Mouse (Mus musculus): ENCODE measurements around the gene Ran.
"Not testable (repeated sequence)": the region's sequence is repeated elsewhere in the genome, so short reads cannot be mapped to it uniquely, and the experiment has no call there.

Ran gene

DNA sequence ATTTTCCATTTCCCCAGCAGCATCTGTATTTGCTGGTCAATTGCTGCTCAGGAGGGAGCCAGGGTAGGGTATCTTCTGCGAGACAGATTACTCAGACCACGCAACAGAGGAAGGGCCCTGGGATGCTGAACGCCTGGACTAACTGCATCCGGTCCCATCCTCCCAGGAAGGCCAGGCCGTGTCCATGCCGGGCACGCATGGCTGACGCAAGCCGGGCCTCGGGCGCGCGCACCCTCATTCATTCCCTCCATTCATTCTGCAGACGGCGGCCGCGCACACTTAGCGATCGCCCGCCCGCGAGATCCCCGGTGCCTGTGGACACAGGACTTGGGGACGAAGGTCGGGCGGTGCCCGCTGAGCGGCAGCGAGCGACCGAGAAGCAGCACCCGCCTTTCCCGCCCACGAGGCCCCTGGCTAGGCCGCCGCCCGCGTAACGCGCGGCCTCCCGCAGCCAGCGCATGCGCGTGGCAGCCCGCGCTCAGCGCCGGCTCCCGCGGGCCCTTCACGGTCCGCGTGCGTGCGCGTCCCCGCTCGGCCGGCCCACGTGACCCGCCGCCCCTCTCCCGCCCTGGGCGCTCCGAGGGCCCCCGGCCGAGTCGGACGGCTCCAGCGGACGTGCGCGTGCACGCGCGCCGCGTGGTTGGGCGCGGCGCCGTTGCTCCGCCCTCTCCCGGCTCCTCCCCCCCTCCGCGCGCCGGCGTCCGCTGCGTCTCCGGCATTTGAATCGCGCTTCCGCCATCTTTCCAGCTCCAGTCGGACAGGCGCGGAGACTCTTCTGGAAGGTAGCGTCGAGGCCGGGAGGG, at the start of gene Ran:
Ran (plus strand) TSS at position 573 of the 803 bp plus-strand sequence.
- peak; percentile 93 for DNase-seq (ENCODE audit: low spot score)

DNA sequence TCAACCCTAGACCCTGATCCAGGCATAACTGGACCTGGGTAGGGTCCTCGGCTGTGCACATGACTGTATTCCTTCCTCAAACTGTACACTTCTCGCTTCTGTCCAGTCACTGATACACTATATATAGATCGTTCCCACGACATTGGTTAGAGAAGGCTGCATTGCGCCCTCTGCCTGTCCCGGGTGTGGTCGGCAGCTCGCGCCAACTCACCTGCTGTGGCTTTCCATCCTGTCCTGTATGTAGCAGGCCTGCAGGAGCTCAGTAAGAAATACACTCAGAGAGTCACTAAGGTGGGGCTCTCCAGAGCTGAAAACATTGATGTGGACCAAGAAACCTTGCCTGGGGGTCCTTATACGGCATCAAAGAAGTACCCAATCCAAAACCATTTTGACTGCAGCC, 49.0 kb upstream of the Ran start:
- DNase-seq (ENCODE audit: low spot score): no peak

DNA sequence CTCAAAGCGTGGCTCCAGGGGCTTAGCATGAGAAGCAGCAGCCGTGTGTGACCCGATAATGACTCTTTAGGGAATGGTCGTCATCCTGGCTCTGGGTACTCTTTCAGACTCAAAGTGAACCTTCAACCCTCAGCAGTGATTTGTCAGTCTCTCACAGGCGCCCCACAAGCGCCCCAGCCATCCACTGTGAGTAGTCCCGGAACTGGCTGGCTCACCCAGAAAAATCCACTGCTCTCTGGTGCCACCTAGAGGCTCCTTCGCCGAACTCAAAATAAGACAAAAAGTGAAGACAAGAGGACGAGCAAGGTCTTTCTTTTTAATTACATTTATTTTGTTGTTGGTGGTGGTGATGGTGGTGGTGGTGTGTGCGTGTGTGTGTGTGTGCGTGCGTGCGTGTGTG, 48.6 kb upstream of the Ran start:
- DNase-seq (ENCODE audit: low spot score): no peak

DNA sequence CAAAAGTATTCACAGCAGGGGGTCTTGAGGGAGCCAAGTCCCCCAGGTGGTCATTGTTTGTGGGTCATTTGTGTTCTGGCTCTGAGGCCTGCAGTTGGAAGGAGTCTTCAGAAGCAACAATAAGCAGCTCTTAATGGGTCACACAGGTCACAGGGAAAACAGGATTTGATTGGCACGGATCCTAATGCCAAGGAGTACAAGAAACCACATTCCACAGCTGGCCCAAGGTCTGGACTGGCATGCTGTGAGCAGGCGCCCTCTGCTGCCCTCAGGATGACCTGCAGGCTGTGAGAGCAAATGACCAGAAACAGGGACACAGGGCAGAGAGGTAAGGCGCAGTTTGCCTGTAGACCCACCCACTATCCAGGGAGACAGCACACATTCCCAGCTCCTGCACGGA, 43.6 kb upstream of the Ran start:
- no peak for DNase-seq (ENCODE audit: low spot score)

DNA sequence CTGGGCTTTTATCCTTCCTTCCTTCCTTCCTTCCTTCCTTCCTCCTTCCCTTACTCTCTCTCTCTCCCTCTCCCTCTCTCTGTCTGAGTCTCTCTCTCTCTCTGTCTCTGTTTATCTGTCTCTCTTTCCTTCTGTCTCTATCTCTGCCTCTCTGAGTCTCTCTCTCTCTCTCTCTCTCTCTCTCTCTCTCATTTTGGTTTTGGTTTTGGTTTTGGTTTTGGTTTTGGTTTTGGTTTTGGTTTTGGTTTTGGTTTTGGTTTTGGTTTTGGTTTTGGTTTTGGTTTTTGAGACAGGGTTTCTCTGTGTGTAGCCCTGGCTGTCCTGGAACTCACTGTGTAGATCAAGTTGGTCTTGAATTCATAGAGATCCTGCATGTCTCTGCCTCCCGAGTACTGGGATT, 42.4 kb upstream of the Ran start:
- not testable (repeated sequence) for DNase-seq (ENCODE audit: low spot score)

DNA sequence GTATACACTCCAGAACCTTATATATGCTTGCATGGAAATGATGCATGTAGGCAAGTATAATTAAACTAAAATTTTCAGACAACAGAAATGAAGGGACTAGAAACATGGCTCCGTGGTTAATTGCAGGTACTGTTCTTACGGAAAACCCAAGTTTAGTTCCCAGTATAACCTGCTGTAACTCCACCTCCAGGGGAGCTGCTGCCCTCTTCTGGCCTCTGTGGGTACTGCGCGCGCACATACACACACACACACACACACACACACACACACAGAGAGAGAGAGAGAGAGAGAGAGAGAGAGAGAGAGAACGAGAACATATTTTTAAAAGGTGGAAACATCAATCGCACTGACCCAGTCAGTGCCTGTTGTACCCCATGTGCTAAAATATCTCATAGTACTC, 40.9 kb upstream of the Ran start:
- DNase-seq (ENCODE audit: low spot score): no peak

DNA sequence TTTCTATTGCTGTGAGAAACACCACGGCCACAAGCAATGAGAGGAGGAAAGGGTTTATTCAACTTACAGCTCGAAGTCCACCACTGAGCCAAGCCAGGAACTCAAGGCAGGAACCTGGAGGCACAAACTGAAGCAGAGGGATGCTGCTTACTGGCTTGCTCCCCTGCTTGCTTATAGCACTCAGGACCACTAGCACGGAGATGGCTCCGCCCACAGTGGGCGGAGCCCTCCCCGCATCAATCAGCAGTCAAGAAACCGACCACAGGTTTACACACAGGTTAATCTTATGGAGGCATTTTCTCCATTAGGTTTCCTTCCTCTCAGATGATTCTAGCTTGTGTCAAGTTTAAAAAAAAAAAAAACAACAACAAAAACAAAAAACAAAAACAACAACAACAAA, 39.0 kb upstream of the Ran start:
- no peak for DNase-seq (ENCODE audit: low spot score)

DNA sequence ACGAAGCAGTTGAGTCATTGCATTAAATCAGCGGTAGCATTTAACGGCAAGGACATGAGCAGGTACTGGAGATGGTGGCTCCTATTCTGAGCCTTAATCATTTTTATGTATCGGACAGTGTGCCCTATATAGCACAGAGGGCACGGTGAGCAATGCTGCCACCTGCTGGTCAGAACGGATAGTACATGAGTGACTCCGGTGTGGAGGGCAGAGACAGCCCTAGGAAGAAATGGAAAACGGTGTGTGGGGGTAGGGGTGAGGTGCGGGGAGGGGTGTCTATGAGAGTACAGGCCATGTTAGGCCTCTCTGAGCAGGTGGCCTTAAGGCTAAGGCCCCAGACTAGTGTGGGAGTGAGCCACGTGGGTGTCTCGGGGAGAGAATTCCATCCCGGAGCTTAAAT, 38.3 kb upstream of the Ran start:
- no peak for DNase-seq (ENCODE audit: low spot score)

DNA sequence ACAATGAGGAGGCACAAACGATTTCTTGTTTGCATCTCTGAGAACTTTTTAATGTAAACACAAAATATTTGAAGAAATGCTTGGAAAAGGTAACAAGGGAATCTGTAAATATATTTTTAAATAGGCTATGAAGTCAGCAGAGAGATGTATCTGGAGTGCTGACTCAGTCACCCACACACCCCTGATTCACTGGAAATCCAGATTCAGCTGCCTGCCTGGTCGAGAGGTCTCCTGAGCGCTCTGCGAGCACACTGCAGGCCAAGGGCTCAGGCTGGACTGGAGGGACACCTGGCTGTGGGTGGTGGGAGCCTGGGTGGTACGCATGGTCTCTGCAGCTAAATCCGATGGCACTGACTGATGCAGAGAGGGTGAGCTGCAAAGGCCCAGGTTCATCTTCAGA, 35.3 kb upstream of the Ran start:
- DNase-seq (ENCODE audit: low spot score): no peak

DNA sequence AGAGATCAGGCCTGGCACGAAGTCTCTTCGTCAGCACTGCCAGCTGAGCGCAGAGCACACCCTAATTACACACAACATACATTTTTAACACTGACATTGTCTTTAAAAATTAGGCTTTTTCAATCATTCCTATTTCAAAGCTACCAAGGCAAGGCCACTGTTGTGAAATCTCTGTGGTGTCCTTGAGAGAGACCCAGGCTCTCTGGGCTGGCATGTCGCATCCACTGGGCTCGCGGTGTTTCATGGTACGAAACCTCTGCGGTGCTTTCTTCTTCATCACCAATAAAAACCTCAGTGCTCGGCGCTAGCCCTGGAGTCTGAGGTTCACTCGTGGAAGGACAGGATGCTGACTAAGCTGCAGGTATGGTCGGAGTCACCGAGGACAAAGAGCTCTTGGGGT, 33.9 kb upstream of the Ran start:
- no peak for DNase-seq (ENCODE audit: low spot score)

DNA sequence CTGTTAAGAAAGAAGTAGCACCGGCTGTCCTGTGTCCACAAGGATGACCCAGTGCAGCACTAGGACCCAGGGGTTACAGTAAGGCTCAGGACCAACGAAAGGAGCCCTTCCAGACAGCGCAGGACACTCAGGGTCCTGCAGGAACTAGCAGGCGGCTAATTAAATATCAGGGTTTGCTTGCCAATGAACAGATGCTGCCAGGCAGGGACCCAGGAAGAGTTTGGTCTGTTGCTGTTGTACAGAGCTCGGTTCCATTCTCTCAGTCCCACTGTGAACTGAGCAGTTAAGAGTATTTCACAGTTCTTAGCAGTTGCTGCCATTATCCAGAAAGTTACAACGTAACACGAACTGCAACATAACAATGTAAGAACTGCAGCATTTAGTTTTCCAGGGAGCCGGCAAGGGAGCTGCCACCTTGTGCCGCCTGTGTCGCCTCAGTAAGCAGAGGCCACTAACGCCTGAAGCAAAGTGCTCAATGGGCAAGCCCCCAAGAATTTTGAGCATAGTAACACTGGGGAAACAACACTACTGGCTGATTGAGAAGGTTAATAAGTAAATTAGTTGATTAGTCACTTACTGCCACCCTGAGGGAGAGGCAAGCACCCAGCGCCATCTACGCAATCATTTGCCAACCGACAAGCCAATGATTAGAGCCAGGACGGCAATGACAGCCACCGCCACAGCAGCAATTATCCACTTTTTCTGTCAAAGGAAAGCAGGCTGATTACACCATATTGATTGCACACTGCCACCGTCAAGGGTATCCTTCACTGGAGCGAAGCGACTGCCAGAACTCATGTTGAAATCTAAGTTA, 32.5 kb upstream of the Ran start:
- DNase-seq (ENCODE audit: low spot score): no peak

DNA sequence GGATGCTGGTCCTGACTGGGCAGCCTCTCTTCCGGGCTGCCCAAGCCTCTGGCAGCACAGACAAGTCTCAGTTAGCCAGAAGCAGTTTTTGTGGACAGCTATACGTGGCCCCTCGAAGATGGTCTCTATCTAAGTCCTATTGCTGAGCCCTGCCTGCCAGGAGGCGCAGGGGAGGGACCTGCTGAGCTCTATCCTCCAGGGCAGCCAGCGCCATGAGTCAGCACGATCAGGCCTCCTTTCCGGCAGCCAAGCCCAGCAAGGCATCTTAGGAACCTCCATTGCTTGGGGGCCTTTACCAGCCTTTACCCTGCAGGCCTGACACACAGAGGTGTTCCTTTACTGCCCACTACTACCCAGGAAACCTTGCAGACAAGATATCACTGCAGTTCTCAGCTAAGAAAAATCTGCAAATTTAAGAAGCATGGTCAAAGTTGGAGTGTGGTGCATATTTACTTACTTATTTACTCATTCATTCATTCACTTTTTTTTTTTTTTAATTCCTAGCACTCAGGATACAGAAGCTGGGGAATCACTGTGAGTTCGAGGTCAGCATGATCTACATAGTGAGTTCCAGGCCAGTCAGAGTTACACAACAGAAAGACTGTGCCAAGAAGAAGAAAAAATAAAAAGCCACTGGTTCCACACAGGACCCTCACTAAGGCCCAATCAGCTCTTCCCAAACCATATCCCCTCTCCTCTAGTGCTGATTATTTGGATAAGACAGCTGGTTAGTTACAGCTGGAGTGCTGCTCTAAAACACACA, 19.0 kb upstream of the Ran start:
- DNase-seq (ENCODE audit: low spot score): no peak

DNA sequence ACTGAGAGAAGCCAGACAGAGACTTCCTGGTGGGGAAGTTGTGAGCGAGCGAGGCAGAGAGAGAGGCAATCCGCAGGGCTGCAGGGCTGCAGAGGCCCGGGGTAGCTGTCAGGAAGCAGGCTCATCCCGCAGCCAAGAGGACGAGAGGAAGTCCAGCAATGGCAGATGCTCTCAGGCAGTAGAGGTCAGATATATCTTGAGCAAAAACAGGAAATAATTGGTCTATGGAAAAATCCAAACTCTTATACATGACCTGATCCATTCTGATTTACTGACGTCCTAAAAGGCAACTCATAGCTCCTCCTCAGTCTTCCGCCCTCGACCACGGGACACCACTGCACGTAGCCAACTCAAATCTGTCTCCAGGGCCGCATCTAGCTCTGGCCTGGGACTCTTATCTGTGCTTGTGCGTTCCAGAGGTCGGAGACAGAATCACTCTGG, 17.3 kb upstream of the Ran start:
- no peak for DNase-seq (ENCODE audit: low spot score)

DNA sequence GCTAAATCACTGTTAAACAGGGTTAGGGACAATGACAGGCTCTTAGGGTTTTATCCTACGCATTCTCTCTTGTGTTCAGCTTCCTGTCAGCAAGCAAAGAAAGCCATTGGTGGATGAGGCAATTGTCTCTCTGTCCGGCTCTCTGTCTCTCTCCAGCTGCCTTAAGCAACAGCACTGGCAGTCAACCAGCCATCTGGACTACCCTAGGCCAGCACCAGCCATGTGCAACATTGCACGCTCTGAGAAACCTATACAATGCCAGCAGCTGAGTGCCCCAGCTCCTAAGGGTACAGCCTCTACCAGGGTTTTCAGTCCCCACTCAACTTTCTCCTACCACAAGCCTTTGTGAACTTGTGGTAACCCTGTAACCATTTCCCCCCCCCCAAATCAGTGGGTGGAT, 14.5 kb upstream of the Ran start:
- DNase-seq (ENCODE audit: low spot score): no peak

DNA sequence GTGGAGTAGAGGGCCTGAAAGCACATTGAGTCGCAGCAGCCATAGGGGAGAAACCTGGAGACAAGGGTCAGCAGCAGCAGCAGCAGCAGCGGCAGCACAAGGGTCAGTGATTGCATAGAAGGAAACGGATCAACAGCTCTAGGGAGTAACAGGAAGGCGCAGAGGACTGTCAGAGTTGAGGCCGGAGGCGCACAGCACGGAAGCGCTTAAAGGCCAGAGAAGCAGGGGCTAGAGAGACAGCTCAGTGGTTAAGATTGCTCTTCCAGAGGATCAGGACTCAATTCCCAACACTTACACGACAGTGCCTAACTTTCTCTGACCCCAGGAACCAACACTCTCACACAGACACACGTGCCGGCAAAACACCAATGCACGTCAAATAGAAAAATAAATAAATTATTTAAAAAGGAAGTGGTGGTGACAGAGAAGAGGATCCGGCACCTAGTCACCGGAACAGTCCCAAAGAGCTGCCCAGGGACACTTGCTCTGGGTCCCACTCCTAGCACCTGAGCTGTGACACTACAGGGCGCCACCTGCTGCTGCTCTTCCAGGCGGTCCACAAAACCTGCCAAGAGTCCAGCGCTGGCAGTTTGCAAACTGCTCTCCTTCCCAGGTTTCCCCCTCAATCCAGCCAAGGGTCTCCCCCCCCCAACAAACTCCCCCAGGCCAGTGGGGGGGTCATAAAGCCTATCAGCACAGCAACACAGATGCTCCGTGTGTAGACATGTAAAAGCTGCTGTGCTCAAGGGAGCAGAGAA, 13.7 kb upstream of the Ran start:
- no peak for DNase-seq (ENCODE audit: low spot score)

DNA sequence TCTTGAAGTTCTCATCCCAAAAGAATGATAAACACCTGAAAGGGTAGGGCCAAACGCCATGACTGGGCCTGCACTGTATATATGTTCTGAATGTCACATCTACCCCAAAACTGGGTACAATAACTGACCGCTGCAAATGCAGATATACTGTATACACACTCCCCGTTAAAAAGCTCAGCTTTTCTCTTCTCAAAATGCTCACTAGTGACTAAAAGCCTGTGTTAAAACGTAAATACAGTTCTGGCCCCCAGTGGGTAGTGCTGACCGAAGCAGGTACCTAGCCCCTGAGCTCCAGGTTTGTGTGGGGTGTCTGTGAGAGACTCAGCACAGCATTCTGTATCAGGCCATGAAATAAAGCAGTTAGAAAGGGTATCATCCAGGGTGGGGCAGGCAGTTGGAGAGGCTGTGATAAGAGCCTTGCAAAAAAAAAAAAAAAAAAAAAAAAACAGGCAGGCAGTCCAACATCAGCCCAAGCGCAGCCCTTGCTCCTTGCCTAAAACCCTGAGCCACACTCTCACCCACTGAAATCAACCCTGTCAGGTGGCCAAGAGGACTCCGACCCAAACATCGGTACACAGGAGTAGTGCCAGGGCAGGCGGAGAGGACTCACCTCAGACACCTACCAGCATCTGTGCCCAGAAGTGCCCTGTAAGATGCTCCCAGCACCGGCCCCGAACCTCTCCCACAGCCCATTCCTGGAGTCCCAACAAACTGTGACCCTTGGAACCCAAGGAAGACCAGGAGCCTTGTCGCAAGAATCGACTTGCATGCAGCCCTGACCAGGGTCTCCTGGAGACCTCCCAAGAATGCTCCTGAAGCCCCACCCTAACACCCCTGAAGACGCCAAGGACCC, 12.5 kb upstream of the Ran start:
- DNase-seq (ENCODE audit: low spot score): no peak

DNA sequence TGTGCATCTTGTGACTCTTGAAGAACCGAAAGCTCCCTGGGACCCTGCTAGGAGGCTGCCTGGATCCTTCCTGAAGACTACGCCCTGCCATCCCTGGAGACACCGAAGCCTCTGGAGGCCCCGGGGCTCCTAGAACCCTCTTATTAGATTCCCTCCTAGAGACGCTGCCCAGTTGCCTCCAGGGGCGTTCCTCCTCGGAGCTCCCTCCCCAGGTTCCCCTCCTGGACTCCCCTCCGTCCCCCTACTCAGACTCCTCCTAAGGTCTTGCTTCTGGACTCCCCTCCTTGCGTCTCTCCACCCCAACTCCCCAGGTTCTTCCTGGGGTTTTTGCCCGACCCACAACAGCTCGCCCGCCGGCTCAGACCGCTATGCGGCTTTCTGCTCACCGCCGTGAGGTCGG, 11.9 kb upstream of the Ran start:
- no peak for DNase-seq (ENCODE audit: low spot score)

DNA sequence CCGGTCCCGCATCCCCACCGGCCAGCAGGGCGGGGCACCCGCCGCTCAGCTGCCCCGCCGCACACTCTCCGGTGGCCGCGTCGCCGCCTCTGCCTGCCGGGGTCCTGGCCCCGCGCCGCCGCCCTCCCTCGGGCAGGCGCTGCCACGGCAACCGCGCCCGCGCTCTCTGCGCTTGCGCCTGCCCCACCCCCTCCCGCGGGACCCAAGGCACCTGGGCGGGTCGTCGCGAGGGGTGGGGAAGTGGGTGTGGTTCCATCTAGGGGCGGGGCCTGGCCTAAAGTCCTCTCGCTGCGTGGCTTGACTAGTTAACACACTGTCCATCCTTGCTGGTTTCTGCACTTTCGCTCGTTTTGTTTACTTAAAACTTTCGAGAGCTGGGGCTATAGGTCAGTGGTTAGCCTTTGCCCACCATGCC, 11.4 kb upstream of the Ran start, which contains the start of gene Stx2:
Stx2 (minus strand) TSS at position 163 of the 415 bp plus-strand sequence.
- DNase-seq (ENCODE audit: low spot score): peak; percentile 89

DNA sequence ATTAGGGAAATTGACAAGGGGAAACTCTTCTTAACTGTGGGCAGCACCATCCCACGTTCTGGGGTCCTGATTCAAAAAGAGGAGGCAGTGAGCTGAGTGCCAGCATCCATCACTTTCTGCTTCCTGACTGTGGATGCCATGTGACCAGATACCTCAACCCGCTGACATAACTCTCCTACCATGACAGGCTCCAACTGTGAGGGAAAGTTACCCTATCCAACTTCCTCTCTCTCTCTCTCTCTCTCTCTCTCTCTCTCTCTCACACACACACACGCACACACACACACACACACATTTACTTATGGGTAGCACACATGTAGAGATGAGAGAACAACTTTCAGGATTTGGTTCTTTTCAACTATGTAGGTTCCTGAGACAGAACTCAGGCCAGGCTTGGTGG, 10.3 kb upstream of the Ran start:
- DNase-seq (ENCODE audit: low spot score): no peak

DNA sequence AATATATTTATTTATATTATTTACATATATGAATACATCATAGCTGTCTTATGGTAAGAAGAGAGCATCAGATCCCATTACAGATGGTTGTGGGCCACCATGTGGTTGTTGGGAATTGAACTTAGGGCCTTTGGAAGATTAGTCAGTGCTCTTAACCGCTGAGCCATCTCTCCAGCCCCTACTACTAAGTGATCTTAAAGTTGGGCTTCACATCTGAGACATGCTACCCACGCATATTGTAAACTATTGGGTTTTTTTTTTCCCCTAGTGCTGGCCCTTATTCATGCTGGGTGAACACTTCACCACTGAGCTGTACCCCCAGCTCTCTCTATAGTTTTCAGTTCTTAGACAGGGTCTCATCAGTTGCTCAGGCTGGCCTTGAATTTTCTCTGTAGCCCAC, 8.9 kb upstream of the Ran start:
- no peak for DNase-seq (ENCODE audit: low spot score)

DNA sequence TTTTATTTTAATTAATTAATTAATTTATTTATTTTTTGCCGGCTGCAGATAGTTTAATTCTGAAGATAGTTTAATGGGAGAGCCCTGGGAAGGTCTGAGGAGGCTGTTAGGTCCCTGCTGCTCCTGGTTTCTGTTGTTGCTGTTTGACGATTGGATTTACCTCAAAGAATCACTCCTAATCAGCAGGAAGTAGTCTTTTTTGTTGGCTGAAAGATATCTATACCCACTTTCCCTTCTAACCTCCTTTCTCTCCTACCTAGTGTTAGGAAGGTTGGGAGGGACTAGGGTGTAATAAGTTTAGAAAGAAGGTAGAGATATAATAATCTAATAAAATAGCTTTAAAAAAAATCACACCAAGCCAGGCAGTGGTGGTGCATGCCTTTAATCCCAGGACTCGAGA, 4.8 kb upstream of the Ran start:
- DNase-seq (ENCODE audit: low spot score): no peak

Data from ovary, adult 18-20 months (tissue).